Mouse (Mus musculus) embryo, embryonic 11.5 days (tissue): ENCODE measurements around the gene Rhbdl3.

Experiments
- DNase-seq: peaks from one replicate; pipeline ENCODE4 v3.0.0-alpha.2; 2012; ENCODE audit warnings: low read depth, low spot score

The Rhbdl3 gene

GRCm38 (mm10) chr11:80384461-80384860, 83.7 kb downstream of the Rhbdl3 start:
- DNase-seq: no peak

DNA sequence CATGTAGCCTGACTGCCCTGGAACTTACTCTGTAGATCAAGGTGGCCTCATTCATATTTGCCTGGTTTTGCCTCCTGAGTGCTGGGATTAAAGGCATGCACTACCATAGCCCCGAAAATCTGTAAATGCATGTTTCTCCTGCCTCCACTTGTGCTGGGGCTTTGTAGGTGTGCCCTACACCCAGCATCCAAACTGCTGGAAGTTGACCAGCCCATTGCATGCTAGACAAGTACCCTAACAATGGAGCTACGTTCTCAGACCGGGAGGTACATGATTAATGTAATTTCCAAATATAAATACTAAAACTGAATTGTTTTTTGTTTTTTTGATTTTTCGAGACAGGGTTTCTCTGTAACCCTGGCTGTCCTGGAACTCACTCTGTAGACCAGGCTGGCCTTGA, 84.3 kb downstream of the Rhbdl3 start:
- DNase-seq: no peak

DNA sequence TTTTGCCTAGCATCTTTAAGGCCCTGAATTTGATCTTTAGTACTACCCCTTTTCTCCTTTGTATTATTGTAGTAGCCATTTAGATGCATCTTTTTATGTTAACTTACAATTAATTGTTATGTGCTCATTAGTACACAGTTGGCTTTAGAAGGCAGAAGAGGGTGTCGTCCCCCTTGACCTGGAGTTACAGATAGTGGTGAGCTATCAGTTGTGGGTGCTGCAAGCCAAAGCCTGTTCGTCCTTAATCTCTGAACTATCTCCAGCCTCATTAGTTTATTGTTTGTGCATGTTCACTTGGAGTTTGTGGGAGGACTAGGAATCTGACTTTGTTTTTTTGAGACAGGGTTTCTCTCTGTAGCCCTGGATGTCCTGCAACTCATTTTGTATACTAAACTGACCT, 86.1 kb downstream of the Rhbdl3 start:
- DNase-seq: no peak

DNA sequence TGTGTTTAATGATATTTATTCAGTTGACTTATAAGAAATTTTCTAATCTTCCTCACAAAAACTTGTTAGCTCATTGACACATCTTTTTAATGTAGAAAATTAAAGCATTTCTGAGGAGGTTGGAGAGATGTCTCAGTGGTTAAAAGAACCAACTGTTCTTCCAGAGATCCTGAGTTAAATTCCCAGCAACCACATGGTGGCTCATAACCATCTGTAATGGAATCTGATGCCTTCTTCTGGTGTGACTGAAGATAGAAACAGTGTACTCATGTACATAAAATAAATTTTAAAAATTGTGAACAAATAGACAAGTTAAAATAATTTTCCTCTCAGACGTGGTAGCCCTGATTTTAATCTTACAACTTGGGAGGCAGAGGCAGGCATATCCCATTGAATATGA, 89.2 kb downstream of the Rhbdl3 start:
- no peak for DNase-seq

DNA sequence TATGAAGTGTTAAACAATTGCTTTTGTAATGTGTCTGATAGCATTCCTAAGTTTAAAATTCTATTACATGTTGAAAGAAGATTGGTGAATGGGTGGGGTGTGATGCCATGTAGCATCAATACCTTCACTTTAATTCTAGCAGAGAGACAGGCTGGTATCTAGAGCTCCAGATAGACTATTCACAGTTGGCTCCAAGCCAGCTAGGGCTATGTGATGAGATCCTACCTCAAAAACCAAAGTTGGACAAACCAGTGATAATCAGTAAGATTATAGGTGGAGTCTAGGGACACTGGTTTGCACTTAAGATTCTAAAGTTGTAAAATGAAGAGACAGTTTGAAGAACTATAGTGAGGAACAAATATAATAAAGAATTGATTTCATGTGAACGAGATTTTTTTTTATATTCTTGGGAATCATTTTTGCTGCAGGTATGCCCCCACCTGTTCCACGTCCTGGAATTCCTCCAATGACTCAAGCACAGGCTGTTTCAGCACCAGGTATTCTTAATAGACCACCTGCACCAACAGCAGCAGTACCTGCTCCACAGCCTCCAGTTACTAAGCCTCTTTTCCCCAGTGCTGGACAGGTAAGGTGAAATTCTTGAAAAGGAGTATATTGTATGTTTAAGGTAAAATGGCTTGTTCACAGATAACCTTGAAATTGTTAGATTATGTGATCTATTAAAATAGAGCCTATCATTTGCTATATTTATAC, 90.9 kb downstream of the Rhbdl3 start:
- no peak for DNase-seq

GRCm38 (mm10) chr11:80395930-80396329, 95.2 kb downstream of the Rhbdl3 start:
- DNase-seq: no peak

- DNase-seq: no peak
These were observed 95.9 kb downstream of the Rhbdl3 start for GRCm38 (mm10) chr11:80396617-80397016.
